Mouse (Mus musculus) MEL (cell line): ENCODE measurements around the gene Gm26938. TPM values are rescaled to one million over a fixed set of nuclear protein-coding genes. Genes with fewer than 3 reads are reported as not detected.
A peak's percentile ranks its signal among the peaks of the same experiment; 100 is the strongest.

ENCODE experiments used
- DNase-seq: peaks from one replicate; pipeline ENCODE4 v3.0.0; 2011; ENCODE audit warnings: low read depth, low spot score
- H3K27ac ChIP-seq: 2 replicates; pipeline ENCODE4 v1.5.1; 2012; ENCODE audit warnings: low read depth, mild to moderate bottlenecking, control low read depth, low read length, moderate library complexity; ENCODE audit not compliant: control insufficient read depth
- H3K27me3 ChIP-seq, 2 experiments: fragments of 150-350 bp in 1 of 2; sonication (generic) in 1 of 2; 2 replicates each; pipeline ENCODE4 v1.6.1; 2012; ENCODE audit warnings: low read length in 2 of 2, mild to moderate bottlenecking in 2 of 2, improper control_type of control experiment in 1 of 2, moderate library complexity in 1 of 2; ENCODE audit not compliant: insufficient read depth in 2 of 2, control insufficient read depth in 1 of 2
- H3K36me3 ChIP-seq, 2 experiments: 2 replicates each; pipeline ENCODE4 v1.6.1; 2012 to 2014; ENCODE audit warnings: low read length in 2 of 2, improper control_type of control experiment in 1 of 2, inconsistent platforms in 1 of 2, mild to moderate bottlenecking in 1 of 2; ENCODE audit not compliant: insufficient read depth in 2 of 2, control insufficient read depth in 1 of 2
- H3K4me1 ChIP-seq, 2 experiments: fragments of 150-350 bp in 1 of 2; sonication (generic) in 1 of 2; 2 replicates each; pipeline ENCODE4 v1.6.1; 2012; ENCODE audit warnings: low read length in 2 of 2, improper control_type of control experiment in 1 of 2, mild to moderate bottlenecking in 1 of 2; ENCODE audit not compliant: insufficient read depth in 2 of 2, control insufficient read depth in 1 of 2
- H3K4me3 ChIP-seq, 2 experiments: fragments of 150-350 bp in 1 of 2; sonication (generic) in 1 of 2; 2 replicates each; pipeline ENCODE4 v1.5.1; 2012; ENCODE audit warnings: low read depth in 2 of 2, low read length in 2 of 2, mild to moderate bottlenecking in 2 of 2, moderate library complexity in 2 of 2, control low read depth in 1 of 2, improper control_type of control experiment in 1 of 2; ENCODE audit not compliant: control insufficient read depth in 1 of 2, insufficient read depth in 1 of 2
- H3K79me2 ChIP-seq: 2 replicates; pipeline ENCODE4 v1.6.1; 2012; ENCODE audit warnings: mild to moderate bottlenecking, low read length, moderate library complexity; ENCODE audit not compliant: control insufficient read depth, poor library complexity, insufficient read depth
- H3K9ac ChIP-seq: 2 replicates; pipeline ENCODE4 v1.6.1; 2012; ENCODE audit warnings: low read depth, mild to moderate bottlenecking, control low read depth, low read length, moderate library complexity; ENCODE audit not compliant: control insufficient read depth, poor library complexity, severe bottlenecking
- H3K9me3 ChIP-seq: fragments of 150-350 bp; sonication (generic); replicated peaks from 2 replicates; pipeline ENCODE4 v1.6.1; 2012; ENCODE audit warnings: mild to moderate bottlenecking, low read length, improper control_type of control experiment, moderate library complexity; ENCODE audit not compliant: insufficient read depth
- CHD1 ChIP-seq: IDR thresholded peaks from 2 replicates; pipeline ENCODE4 v1.6.1; 2012; ENCODE audit warnings: low read depth, mild to moderate bottlenecking, inconsistent platforms, low read length, improper control_type of control experiment
- CHD2 ChIP-seq: IDR thresholded peaks from 2 replicates; pipeline ENCODE4 v1.6.1; 2011; ENCODE audit warnings: low read length, improper control_type of control experiment
- CTCF ChIP-seq, 3 experiments: IDR thresholded peaks in 2 of 3; conservative IDR thresholded peaks in 1 of 3; 2 replicates each; pipeline ENCODE4 v1.5.1; 2011 to 2012; ENCODE audit warnings: low read length in 3 of 3, low read depth in 2 of 3, mild to moderate bottlenecking in 2 of 3, improper control_type of control experiment in 1 of 3, inconsistent platforms in 1 of 3, mixed read lengths in 1 of 3, moderate library complexity in 1 of 3; ENCODE audit not compliant: control insufficient read depth in 1 of 3, insufficient read depth in 1 of 3, poor library complexity in 1 of 3, severe bottlenecking in 1 of 3
- E2F4 ChIP-seq: IDR thresholded peaks from 2 replicates; pipeline ENCODE4 v1.6.1; 2011; ENCODE audit warnings: low read depth, low read length, improper control_type of control experiment, borderline replicate concordance
- EP300 ChIP-seq, 2 experiments: IDR thresholded peaks; 2 replicates each; pipeline ENCODE4 v1.6.1; 2011; ENCODE audit warnings: improper control_type of control experiment in 2 of 2, low read length in 2 of 2, low read depth in 1 of 2, mild to moderate bottlenecking in 1 of 2
- ETS1 ChIP-seq: IDR thresholded peaks from 2 replicates; pipeline ENCODE4 v1.6.1; 2012; ENCODE audit warnings: low read depth, mild to moderate bottlenecking, inconsistent platforms, low read length, improper control_type of control experiment, moderate library complexity
- GABPA ChIP-seq: IDR thresholded peaks from 2 replicates; pipeline ENCODE4 v1.6.1; 2012; ENCODE audit warnings: low read depth, mild to moderate bottlenecking, inconsistent platforms, low read length, improper control_type of control experiment, moderate library complexity
- GATA1 ChIP-seq: IDR thresholded peaks from 2 replicates; pipeline ENCODE4 v1.6.1; 2011; ENCODE audit warnings: low read depth, low read length, improper control_type of control experiment
- JUND ChIP-seq: IDR thresholded peaks from 2 replicates; pipeline ENCODE4 v1.6.1; 2011; ENCODE audit warnings: low read depth, mild to moderate bottlenecking, improper control_type of control experiment, low read length
- KAT2A ChIP-seq: conservative IDR thresholded peaks from 2 replicates; pipeline ENCODE4 v1.6.1; 2012; ENCODE audit warnings: low read depth, low read length, improper control_type of control experiment, inconsistent platforms
- MAZ ChIP-seq: IDR thresholded peaks from 2 replicates; pipeline ENCODE4 v1.6.1; 2012; ENCODE audit warnings: low read depth, mild to moderate bottlenecking, inconsistent platforms, low read length, improper control_type of control experiment
- MXI1 ChIP-seq: IDR thresholded peaks from 2 replicates; pipeline ENCODE4 v1.6.1; 2011; ENCODE audit warnings: mild to moderate bottlenecking, low read depth, low read length, improper control_type of control experiment
- NRF1 ChIP-seq: IDR thresholded peaks from 2 replicates; pipeline ENCODE4 v1.6.1; 2014; ENCODE audit warnings: low read depth, mild to moderate bottlenecking, inconsistent platforms, low read length, improper control_type of control experiment, moderate library complexity; ENCODE audit not compliant: poor library complexity, insufficient read depth, severe bottlenecking
- POLR2A ChIP-seq, 2 experiments: IDR thresholded peaks; 2 replicates each; pipeline ENCODE4 v1.6.1; 2011 to 2012; ENCODE audit warnings: low read length in 2 of 2, mild to moderate bottlenecking in 2 of 2, control low read depth in 1 of 2, improper control_type of control experiment in 1 of 2, low read depth in 1 of 2, moderate library complexity in 1 of 2; ENCODE audit not compliant: control insufficient read depth in 1 of 2, insufficient read depth in 1 of 2, poor library complexity in 1 of 2
- POLR2AphosphoS2 ChIP-seq: IDR thresholded peaks from 2 replicates; pipeline ENCODE4 v1.6.1; 2011; ENCODE audit warnings: low read length, improper control_type of control experiment
- POLR2AphosphoS5 ChIP-seq: IDR thresholded peaks from 2 replicates; pipeline ENCODE4 v1.6.1; 2012; ENCODE audit warnings: low read depth, borderline replicate concordance, mild to moderate bottlenecking, inconsistent platforms, low read length, moderate library complexity, mixed read lengths
- RAD21 ChIP-seq: IDR thresholded peaks from 2 replicates; pipeline ENCODE4 v1.6.1; 2011; ENCODE audit warnings: mild to moderate bottlenecking, low read depth, low read length, improper control_type of control experiment
- SIN3A ChIP-seq: IDR thresholded peaks from 2 replicates; pipeline ENCODE4 v1.6.1; 2012; ENCODE audit warnings: low read length, improper control_type of control experiment, inconsistent platforms
- TAL1 ChIP-seq: IDR thresholded peaks from 2 replicates; pipeline ENCODE4 v1.6.1; 2012; ENCODE audit warnings: mild to moderate bottlenecking, inconsistent platforms, low read length, moderate library complexity, mixed read lengths
- UBTF ChIP-seq: IDR thresholded peaks from 2 replicates; pipeline ENCODE4 v1.6.1; 2012; ENCODE audit warnings: low read depth, mild to moderate bottlenecking, inconsistent platforms, low read length, improper control_type of control experiment, moderate library complexity, borderline replicate concordance; ENCODE audit not compliant: insufficient read depth
- USF1 ChIP-seq: IDR thresholded peaks from 2 replicates; pipeline ENCODE4 v1.6.1; 2014; ENCODE audit warnings: low read depth, mild to moderate bottlenecking, inconsistent platforms, low read length, improper control_type of control experiment, moderate library complexity
- USF2 ChIP-seq, 2 experiments: IDR thresholded peaks; 2 replicates each; pipeline ENCODE4 v1.6.1; 2011 to 2012; ENCODE audit warnings: improper control_type of control experiment in 2 of 2, low read length in 2 of 2, borderline replicate concordance in 1 of 2, inconsistent platforms in 1 of 2, low read depth in 1 of 2, mild to moderate bottlenecking in 1 of 2; ENCODE audit not compliant: insufficient read depth in 1 of 2
- ZC3H11A ChIP-seq: IDR thresholded peaks from 2 replicates; pipeline ENCODE4 v1.6.1; 2012; ENCODE audit warnings: low read depth, mild to moderate bottlenecking, inconsistent platforms, low read length, improper control_type of control experiment
- ZMIZ1 ChIP-seq: IDR thresholded peaks from 2 replicates; pipeline ENCODE4 v1.6.1; 2012; ENCODE audit warnings: low read depth, mild to moderate bottlenecking, inconsistent platforms, low read length, improper control_type of control experiment, moderate library complexity
- ZNF384 ChIP-seq: IDR thresholded peaks from 2 replicates; pipeline ENCODE4 v1.6.1; 2012; ENCODE audit warnings: low read depth, mild to moderate bottlenecking, inconsistent platforms, low read length, improper control_type of control experiment
- polyA plus RNA-seq, 2 experiments: library from polyadenylated mRNA; stranded (reverse) in 1 of 2; unstranded in 1 of 2; fragments of >175 nt in 1 of 2; fragments of >200 nt in 1 of 2; gene quantifications; 2 replicates each; pipeline versions ENCODE4 v1.2.1 to v1.2.4; 2012; ENCODE audit warnings: low replicate concordance in 2 of 2, low read depth in 1 of 2; ENCODE audit not compliant: insufficient read length in 2 of 2, insufficient read depth in 1 of 2, missing spikeins in 1 of 2
- total RNA-seq: library from RNA; depleted of rRNA; stranded (reverse); fragments of 300-350 nt; gene quantifications from 2 replicates; pipeline ENCODE4 v1.2.3, GENCODE M21; 2012

Gm26938 gene
- total and polyA plus RNA-seq, 3 experiments = 0.11 TPM; not detected in 2

- no peak for TF ChIP-seq CTCF (IDR thresholded peaks at IDR 0.05 in 2 of 3, conservative IDR thresholded peaks at IDR 0.05 in 1 of 3; ENCODE audit: control insufficient read depth in 1 of 3, insufficient read depth in 1 of 3, low read depth in 2 of 3, low read length in 3 of 3, poor library complexity in 1 of 3, severe bottlenecking in 1 of 3)
- no peak for TF ChIP-seq RAD21
- peak; percentile 55 for TF ChIP-seq ETS1
- TF ChIP-seq POLR2AphosphoS2 = peak; percentile 84
Observed at GRCm38 (mm10) chr5:139791227-139792158, 34.7 kb downstream of the Gm26938 start, which contains the start of gene Mafk (continued).

DNA sequence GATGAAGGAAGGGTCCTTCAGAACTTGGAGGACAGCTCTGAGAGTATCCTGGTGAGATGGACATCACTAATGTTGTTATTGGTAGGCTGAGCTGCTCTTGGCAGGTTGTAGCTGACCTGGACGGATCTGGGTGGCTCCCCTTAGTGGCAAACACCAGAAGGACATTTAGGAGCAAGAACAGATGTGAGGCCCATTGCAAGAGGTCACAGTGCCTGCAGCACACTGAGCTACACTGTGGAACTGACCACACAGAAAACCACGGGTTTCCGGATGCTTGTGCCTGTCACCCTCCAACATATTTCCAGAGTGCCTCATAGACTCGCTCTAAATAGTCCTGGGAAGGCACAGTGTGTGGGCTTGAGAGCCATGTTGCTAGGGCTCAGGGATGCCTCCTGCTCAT is 36.7 kb downstream of the Gm26938 start:
- H3K79me2 ChIP-seq = peaks cover 30% of the 10 kb centered on the region
- H3K4me3 ChIP-seq = no peak overlapping the region
- no peaks in the 10 kb centered on the region for H3K9me3 ChIP-seq
- peaks cover 6 to 11% of the 10 kb centered on the region in 2 experiments for H3K4me1 ChIP-seq
- no peak for TF ChIP-seq POLR2AphosphoS5
- TF ChIP-seq NRF1 = no peak
- TF ChIP-seq ZNF384 = no peak
- peak in 2 of 3 experiments; percentile 2 to 14; a peak in 1 of 6 replicates for TF ChIP-seq CTCF (IDR thresholded peaks at IDR 0.05 in 2 of 3, conservative IDR thresholded peaks at IDR 0.05 in 1 of 3; ENCODE audit: control insufficient read depth in 1 of 3, insufficient read depth in 1 of 3, low read depth in 2 of 3, low read length in 3 of 3, poor library complexity in 1 of 3, severe bottlenecking in 1 of 3)
- no peak for TF ChIP-seq MXI1
- no peak for TF ChIP-seq UBTF
- no peak for TF ChIP-seq GATA1
- TF ChIP-seq JUND = no peak
- TF ChIP-seq KAT2A = no peak
- H3K9ac ChIP-seq = no peak overlapping the region
- DNase-seq = no peak
- no peak overlapping the region for H3K27ac ChIP-seq
- H3K36me3 ChIP-seq = peaks cover 0 to 9% of the 10 kb centered on the region in 2 experiments; a peak in 2 of 4 replicates
- peaks cover 0 to 1% of the 10 kb centered on the region in 2 experiments; a peak in 2 of 4 replicates for H3K27me3 ChIP-seq

DNA sequence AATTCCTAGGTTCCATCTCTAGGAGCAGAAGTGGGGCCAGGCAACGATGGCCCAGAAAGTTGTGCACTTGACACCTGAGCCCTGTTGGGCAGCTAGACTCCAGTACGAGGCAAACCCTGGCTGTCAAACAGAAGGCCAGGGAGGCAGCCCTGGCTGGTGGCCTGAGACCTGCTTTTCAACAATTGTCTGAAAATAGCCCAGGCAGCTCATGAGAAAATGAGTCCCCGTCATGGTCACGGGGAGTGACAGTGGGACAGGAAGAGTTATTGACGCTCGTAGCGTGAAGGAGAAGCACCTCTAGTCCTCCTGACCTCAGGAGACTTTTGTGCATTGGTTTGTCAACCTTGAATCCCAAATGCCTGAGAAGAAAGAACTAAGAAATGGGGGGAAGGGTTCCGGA is 44.8 kb downstream of the Gm26938 start:
- H3K27me3 ChIP-seq = peaks cover 0 to 4% of the 10 kb centered on the region in 2 experiments; a peak in 2 of 4 replicates
- H3K4me1 ChIP-seq = no peaks in the 10 kb centered on the region
- DNase-seq = no peak
- no peaks in the 10 kb centered on the region for H3K9me3 ChIP-seq
- H3K36me3 ChIP-seq = no peaks in the 10 kb centered on the region
- H3K4me3 ChIP-seq = no peak overlapping the region
- no peak overlapping the region for H3K9ac ChIP-seq
- H3K79me2 ChIP-seq = no peaks in the 10 kb centered on the region
- TF ChIP-seq GABPA (no peak), KAT2A (no peak), POLR2A (IDR thresholded peaks at IDR 0.05; ENCODE audit: control insufficient read depth in 1 of 2, insufficient read depth in 1 of 2, low read depth in 1 of 2, low read length in 2 of 2, poor library complexity in 1 of 2) (no peak), CHD1 (no peak), TAL1 (no peak), CHD2 (no peak), NRF1 (no peak), UBTF (no peak), USF2 (IDR thresholded peaks at IDR 0.05; ENCODE audit: borderline replicate concordance in 1 of 2, insufficient read depth in 1 of 2, low read depth in 1 of 2, low read length in 2 of 2) (no peak), E2F4 (no peak), RAD21 (no peak), ZNF384 (no peak), MXI1 (no peak), ZC3H11A (no peak), POLR2AphosphoS5 (no peak), USF1 (no peak), MAZ (no peak), SIN3A (no peak), EP300 (IDR thresholded peaks at IDR 0.05; ENCODE audit: low read depth in 1 of 2, low read length in 2 of 2) (no peak), ZMIZ1 (no peak)
- no peak overlapping the region for H3K27ac ChIP-seq
